Mouse (Mus musculus) left cerebral cortex, adult 18-20 months (tissue): Measurements from ENCODE around the gene Gm10251. TPM values are rescaled to one million over a fixed set of nuclear protein-coding genes. Genes with fewer than 3 reads are reported as not detected.
A peak's percentile ranks its signal among the peaks of the same experiment; 100 is the strongest.
"Not testable (repeated sequence)": the region's sequence is repeated elsewhere in the genome, so short reads cannot be mapped to it uniquely, and the experiment has no call there.

ENCODE experiments used
- DNase-seq, 2 experiments: peaks; one replicate each; pipeline ENCODE4 v3.0.0; 2021 to 2022; ENCODE audit warnings: low spot score in 2 of 2, mixed read lengths in 1 of 2
- long read RNA-seq, 2 experiments: library from polyadenylated mRNA; stranded (forward); transcript quantifications; one replicate each; pipeline ENCODE4 v2.0.0; 2021
- total RNA-seq, 2 experiments: library from RNA; stranded (reverse); gene quantifications; 2 replicates each; pipeline ENCODE4 v1.2.3; 2021

Gm10251 gene
- total RNA-seq = not detected
- long read RNA-seq, experiment 1 = 0 reads
- long read RNA-seq, experiment 2 = 0 reads

DNA sequence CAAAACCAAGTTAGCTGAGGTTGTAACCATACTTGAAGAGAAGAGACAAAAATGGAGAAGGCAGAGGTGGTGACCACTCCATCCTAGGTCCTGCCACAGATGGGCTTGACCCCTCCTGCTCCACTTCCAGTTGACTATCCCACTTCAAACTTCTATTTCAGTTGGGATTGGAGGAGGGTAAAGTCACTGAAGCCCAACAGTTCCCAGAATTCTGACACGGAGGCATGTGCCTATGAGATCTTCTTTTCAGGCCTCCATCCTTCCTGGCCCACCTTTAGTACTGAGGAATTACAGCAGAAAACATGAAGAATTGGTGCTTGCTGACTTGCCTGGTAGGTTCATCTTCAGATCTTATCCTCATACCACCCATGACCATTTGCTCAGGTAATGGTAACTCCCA lies at the start of gene Gm10251:
TSS of gene Gm10251 (minus strand) at position 101 of the 400 bp plus-strand sequence.
- not testable (repeated sequence) for DNase-seq

DNA sequence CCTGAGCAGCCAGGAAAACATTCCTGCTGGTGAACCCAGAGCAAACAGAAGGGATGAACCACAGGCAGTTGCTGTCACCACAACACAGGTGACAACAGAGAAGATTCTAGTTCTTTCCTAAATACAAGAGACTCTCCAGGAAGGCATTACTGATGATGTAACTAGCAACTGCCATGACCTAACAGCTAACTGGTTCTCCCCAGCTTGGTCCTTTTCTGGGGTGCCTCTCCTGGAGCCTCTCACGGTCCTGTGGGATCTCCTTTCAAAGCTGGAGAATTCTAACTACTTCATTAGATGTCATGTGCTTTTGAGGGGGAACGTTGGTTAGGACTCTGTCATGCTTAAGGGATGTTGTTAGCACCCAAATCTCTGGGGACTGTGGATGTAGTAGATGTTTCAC lies 36.2 kb upstream of the Gm10251 start, which contains the start of gene Gm8050:
TSS of gene Gm8050 (minus strand) at position 101 of the 400 bp plus-strand sequence.
- DNase-seq = not testable (repeated sequence)

DNA sequence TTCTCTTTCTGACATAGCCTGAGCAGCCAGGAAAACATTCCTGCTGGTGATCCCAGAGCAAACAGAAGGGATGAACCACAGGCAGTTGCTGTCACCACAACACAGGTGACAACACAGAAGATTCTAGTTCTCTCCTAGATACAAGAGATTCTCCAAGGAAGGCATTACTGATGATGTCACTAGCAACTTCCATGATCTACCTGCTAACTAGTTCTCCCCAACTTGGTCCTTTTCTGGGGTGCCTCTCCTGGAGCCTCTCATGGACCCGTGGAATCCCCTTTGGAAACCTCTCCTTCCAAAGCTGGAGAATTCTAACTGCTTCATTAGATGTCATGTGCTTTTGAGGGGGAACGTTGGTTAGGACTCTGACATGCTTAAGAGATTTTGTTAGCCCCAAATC lies 61.7 kb downstream of the Gm10251 start, which contains the start of gene Gm3460:
TSS of gene Gm3460 (minus strand) at position 101 of the 400 bp plus-strand sequence.
- DNase-seq = not testable (repeated sequence)

DNA sequence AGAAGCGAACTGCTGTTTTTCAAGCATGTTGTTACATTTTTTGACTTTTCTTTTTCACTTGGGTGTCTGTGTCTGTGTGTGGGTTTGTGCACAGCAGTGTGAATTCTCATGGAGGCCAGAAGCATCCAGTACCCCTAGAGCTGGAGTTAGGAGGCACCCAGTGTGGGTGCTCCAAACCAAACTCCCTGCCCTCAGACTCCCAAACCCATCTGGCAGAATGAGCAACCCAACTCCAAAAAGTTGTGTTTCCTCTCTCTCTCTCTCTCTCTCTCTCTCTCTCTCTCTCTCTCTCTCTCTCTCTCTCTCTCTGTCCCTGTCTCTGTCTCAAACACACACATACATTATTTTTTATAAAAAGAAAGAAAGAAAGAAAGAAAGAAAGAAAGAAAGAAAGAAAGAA lies 77.5 kb downstream of the Gm10251 start:
- peak; percentile 1 to 23 for DNase-seq

DNA sequence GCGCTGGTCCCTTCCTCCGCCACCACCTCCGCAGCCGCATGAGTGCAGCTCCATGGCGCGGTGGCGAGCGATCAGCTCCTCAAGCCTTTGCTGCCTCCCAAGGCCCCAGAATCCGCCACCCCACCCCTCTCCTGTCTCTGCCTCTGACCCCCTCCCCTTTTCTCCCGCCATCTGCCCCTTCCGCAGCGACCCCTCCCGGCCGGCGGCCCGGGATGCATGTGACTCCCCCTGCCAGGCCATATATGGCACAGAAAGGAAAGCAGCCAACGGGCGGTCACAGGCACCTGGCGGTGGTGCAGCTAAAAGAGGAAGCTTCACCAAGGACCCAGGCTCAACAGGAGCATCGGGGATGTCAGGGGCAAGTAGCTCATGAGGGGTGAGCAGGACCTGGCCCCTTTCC lies 79.0 kb downstream of the Gm10251 start:
- DNase-seq = peak; percentile 6 to 19

DNA sequence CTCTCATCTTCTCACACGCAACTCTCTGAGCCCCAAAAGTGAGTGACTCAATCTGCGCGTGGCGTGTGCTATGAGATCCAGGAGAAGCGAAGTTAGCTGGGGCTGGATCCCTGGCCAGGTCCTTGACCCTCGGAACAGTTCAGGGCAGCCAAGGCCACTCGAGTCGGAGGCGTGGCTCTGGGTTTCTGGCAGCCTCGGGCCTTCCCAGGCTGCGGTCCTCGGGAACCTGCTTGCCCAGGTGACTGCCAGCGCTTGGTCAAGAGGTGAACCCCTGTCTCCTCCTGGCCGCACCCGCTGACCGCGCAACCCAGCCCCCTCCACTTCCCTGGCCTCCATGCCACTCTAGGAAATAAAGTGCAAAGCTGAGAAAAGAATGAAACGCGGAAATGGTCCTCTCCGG lies 79.4 kb downstream of the Gm10251 start:
- peak in 1 of 2 experiments; percentile 1 for DNase-seq

DNA sequence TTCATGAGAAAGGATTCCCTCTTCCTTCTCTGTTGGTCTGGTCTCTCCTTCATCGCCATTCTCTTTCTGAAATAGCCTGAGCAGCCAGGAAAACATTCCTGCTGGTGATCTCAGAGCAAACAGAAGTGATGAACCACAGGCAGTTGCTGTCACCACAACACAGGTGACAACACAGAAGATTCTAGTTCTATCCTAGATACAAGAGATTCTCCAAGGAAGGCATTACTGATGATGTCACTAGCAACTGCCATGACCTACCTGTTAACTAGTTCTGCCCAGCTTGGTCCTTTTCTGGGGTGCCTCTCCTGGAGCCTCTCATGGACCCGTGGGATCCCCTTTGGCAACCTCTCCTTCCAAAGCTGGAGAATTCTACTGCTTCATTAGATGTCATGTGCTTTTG lies 93.5 kb downstream of the Gm10251 start, which contains the start of gene Gm3629:
TSS of gene Gm3629 (minus strand) at position 101 of the 400 bp plus-strand sequence.
- not testable (repeated sequence) for DNase-seq

Other genes with a start within 250 kb of the Gm10251 start
- gene Gm3594, start 239.6 kb downstream of the Gm10251 start, total RNA-seq = not detected
- not detected for gene Gm8356, start 146.9 kb downstream of the Gm10251 start, total RNA-seq
- under 1 TPM in 1 of 2 experiments, not detected in 1; 0.28 TPM for gene Gm3629, start 93.6 kb downstream of the Gm10251 start, total RNA-seq
- not detected for gene Gm3460, start 61.8 kb downstream of the Gm10251 start, total RNA-seq
- gene Gm8050, start 36.1 kb upstream of the Gm10251 start, total RNA-seq = not detected
- gene Gm3636, start 58.2 kb upstream of the Gm10251 start, total RNA-seq = 1 to 10 TPM; 3.2 to 5.1 TPM
- gene Gm8362, start 90.2 kb upstream of the Gm10251 start, total RNA-seq = not detected
- under 1 TPM in 1 of 2 experiments, not detected in 1; 0.21 TPM for gene Gm3642, start 156.1 kb upstream of the Gm10251 start, total RNA-seq
- gene Gm3667, start 205.8 kb upstream of the Gm10251 start, total RNA-seq = 1 to 10 TPM; 1.2 to 1.4 TPM